Mouse (Mus musculus) E14TG2a.4 (cell line): ENCODE measurements around the gene Myh1.

ENCODE experiments used
- CTCF ChIP-seq: conservative IDR thresholded peaks from 2 replicates; pipeline ENCODE4 v1.5.1; 2014; ENCODE audit warnings: low read length
- POU5F1 ChIP-seq: IDR thresholded peaks from 2 replicates; pipeline ENCODE4 v1.6.1; 2014; ENCODE audit warnings: low read length, borderline replicate concordance

DNA sequence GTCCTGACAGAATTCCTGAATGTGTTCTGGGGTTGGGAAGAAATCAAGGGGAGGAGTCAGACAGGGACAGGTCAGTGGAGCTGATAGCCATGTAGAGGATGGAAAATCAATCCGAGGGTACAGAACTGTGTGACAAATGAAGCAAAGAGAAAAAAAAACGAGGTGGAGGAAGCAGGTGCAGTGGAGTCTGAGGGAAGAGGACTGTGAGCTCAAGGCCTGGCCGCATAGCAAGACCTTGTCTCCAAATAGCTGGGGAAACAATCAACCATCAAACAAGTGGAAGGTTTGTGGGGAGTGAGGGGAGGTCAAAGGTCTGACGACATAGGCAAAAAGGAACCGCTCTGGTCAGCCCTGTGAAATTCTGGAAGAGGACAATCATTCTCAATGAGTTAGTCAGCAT, 35.0 kb upstream of the Myh1 start:
- TF ChIP-seq CTCF (no peak), POU5F1 (no peak)
